Mouse (Mus musculus): ENCODE results near the gene Ccdc167. TPM values are rescaled to one million over a fixed set of nuclear protein-coding genes. Genes with fewer than 3 reads are reported as not detected.

The Ccdc167 gene
- polyA plus RNA-seq (2014; fragmentation: Nextera tagmentation; extraction: Ambion mirVana): 13.8 and 15.2 TPM in 2 replicates

- ATAC-seq (replicated peaks; ENCODE audit: insufficient number of reproducible peaks, low FRiP score, low TSS enrichment, low read depth) (peak; percentile 88), DNase-seq (ENCODE audit: low spot score) (peak; percentile 98)
- Histone ChIP-seq H3K4me2 (ENCODE audit: low read depth, low read length) (peak within 1 kb of the TSS; percentile 51), H3K36me3 (replicated peaks; ENCODE audit: control insufficient read depth, insufficient read depth, low read depth, low read length) (no peaks in the 10 kb centered on the region), H3K27ac (replicated peaks; ENCODE audit: low read depth, low read length) (no peak within 1 kb of the TSS), H3K9ac (replicated peaks; ENCODE audit: low read length) (peak within 1 kb of the TSS; percentile 58), H3K27me3 (ENCODE audit: control insufficient read depth, insufficient read depth, low read length) (no peaks in the 10 kb centered on the region), H3K4me1 (ENCODE audit: control insufficient read depth, insufficient read depth, low read length) (no peaks in the 10 kb centered on the region), H3K9me3 (replicated peaks; ENCODE audit: control insufficient read depth, low read length) (no peaks in the 10 kb centered on the region), H3K4me3 (ENCODE audit: low read depth, low read length) (peak within 1 kb of the TSS; percentile 31)
- WGBS: 6% methylated on average over 41 of the region's 41 CpGs
Measured at GRCm38 (mm10) chr17:29716732-29717445, at the start of gene Ccdc167. Gene Ccdc167, minus strand, starts transcription at chr17:29717044.

GRCm38 (mm10) chr17:29765380-29765779, 48.5 kb upstream of the Ccdc167 start:
- ATAC-seq (replicated peaks; ENCODE audit: insufficient number of reproducible peaks, low FRiP score, low TSS enrichment, low read depth) (no peak), DNase-seq (ENCODE audit: low spot score) (no peak)
- Histone ChIP-seq H3K27me3 (ENCODE audit: control insufficient read depth, insufficient read depth, low read length) (no peaks in the 10 kb centered on the region), H3K4me1 (ENCODE audit: control insufficient read depth, insufficient read depth, low read length) (no peaks in the 10 kb centered on the region), H3K9me3 (replicated peaks; ENCODE audit: control insufficient read depth, low read length) (no peaks in the 10 kb centered on the region), H3K36me3 (replicated peaks; ENCODE audit: control insufficient read depth, insufficient read depth, low read depth, low read length) (no peaks in the 10 kb centered on the region), H3K9ac (replicated peaks; ENCODE audit: low read length) (no peak overlapping the region), H3K4me2 (ENCODE audit: low read depth, low read length) (no peak overlapping the region), H3K27ac (replicated peaks; ENCODE audit: low read depth, low read length) (no peak overlapping the region), H3K4me3 (ENCODE audit: low read depth, low read length) (no peak overlapping the region)
- 79% methylated on average over 9 of the region's 9 CpGs for WGBS

GRCm38 (mm10) chr17:29762551-29762950, 45.7 kb upstream of the Ccdc167 start:
- no peaks in the 10 kb centered on the region for H3K36me3 ChIP-seq (replicated peaks; ENCODE audit: control insufficient read depth, insufficient read depth, low read depth, low read length)
- DNase-seq (ENCODE audit: low spot score): peak; percentile 65
- H3K27ac ChIP-seq (replicated peaks; ENCODE audit: low read depth, low read length): no peak overlapping the region
- H3K9me3 ChIP-seq (replicated peaks; ENCODE audit: control insufficient read depth, low read length): no peaks in the 10 kb centered on the region
- H3K27me3 ChIP-seq (ENCODE audit: control insufficient read depth, insufficient read depth, low read length): no peaks in the 10 kb centered on the region
- no peak overlapping the region for H3K4me2 ChIP-seq (ENCODE audit: low read depth, low read length)
- no peak overlapping the region for H3K9ac ChIP-seq (replicated peaks; ENCODE audit: low read length)
- ATAC-seq (replicated peaks; ENCODE audit: insufficient number of reproducible peaks, low FRiP score, low TSS enrichment, low read depth): no peak
- WGBS: 71% methylated on average over 8 of the region's 8 CpGs
- no peak overlapping the region for H3K4me3 ChIP-seq (ENCODE audit: low read depth, low read length)
- no peaks in the 10 kb centered on the region for H3K4me1 ChIP-seq (ENCODE audit: control insufficient read depth, insufficient read depth, low read length)

- H3K9me3 ChIP-seq (replicated peaks; ENCODE audit: control insufficient read depth, low read length): no peaks in the 10 kb centered on the region
- H3K4me2 ChIP-seq (ENCODE audit: low read depth, low read length): no peak overlapping the region
- H3K4me3 ChIP-seq (ENCODE audit: low read depth, low read length): no peak overlapping the region
- DNase-seq (ENCODE audit: low spot score): no peak
- WGBS: 73% methylated on average over 9 of the region's 9 CpGs
- no peak overlapping the region for H3K9ac ChIP-seq (replicated peaks; ENCODE audit: low read length)
- H3K27me3 ChIP-seq (ENCODE audit: control insufficient read depth, insufficient read depth, low read length): no peaks in the 10 kb centered on the region
- H3K4me1 ChIP-seq (ENCODE audit: control insufficient read depth, insufficient read depth, low read length): no peaks in the 10 kb centered on the region
- no peak for ATAC-seq (replicated peaks; ENCODE audit: insufficient number of reproducible peaks, low FRiP score, low TSS enrichment, low read depth)
- no peak overlapping the region for H3K27ac ChIP-seq (replicated peaks; ENCODE audit: low read depth, low read length)
- no peaks in the 10 kb centered on the region for H3K36me3 ChIP-seq (replicated peaks; ENCODE audit: control insufficient read depth, insufficient read depth, low read depth, low read length)
Measured at GRCm38 (mm10) chr17:29761938-29762337, 45.1 kb upstream of the Ccdc167 start.

GRCm38 (mm10) chr17:29760404-29761375, 43.8 kb upstream of the Ccdc167 start:
- Histone ChIP-seq H3K9me3 (replicated peaks; ENCODE audit: control insufficient read depth, low read length) (no peaks in the 10 kb centered on the region), H3K36me3 (replicated peaks; ENCODE audit: control insufficient read depth, insufficient read depth, low read depth, low read length) (no peaks in the 10 kb centered on the region), H3K4me3 (ENCODE audit: low read depth, low read length) (no peak overlapping the region), H3K4me1 (ENCODE audit: control insufficient read depth, insufficient read depth, low read length) (no peaks in the 10 kb centered on the region), H3K27ac (replicated peaks; ENCODE audit: low read depth, low read length) (no peak overlapping the region), H3K27me3 (ENCODE audit: control insufficient read depth, insufficient read depth, low read length) (no peaks in the 10 kb centered on the region), H3K9ac (replicated peaks; ENCODE audit: low read length) (no peak overlapping the region), H3K4me2 (ENCODE audit: low read depth, low read length) (no peak overlapping the region)
- ATAC-seq (replicated peaks; ENCODE audit: insufficient number of reproducible peaks, low FRiP score, low TSS enrichment, low read depth) (no peak), DNase-seq (ENCODE audit: low spot score) (no peak)
- WGBS: 87% methylated on average over 20 of the region's 21 CpGs

- no peak overlapping the region for H3K4me3 ChIP-seq (ENCODE audit: low read depth, low read length)
- H3K4me2 ChIP-seq (ENCODE audit: low read depth, low read length): no peak overlapping the region
- H3K4me1 ChIP-seq (ENCODE audit: control insufficient read depth, insufficient read depth, low read length): no peaks in the 10 kb centered on the region
- H3K27ac ChIP-seq (replicated peaks; ENCODE audit: low read depth, low read length): no peak overlapping the region
- no peak overlapping the region for H3K9ac ChIP-seq (replicated peaks; ENCODE audit: low read length)
- DNase-seq (ENCODE audit: low spot score) (no peak), ATAC-seq (replicated peaks; ENCODE audit: insufficient number of reproducible peaks, low FRiP score, low TSS enrichment, low read depth) (no peak)
- H3K9me3 ChIP-seq (replicated peaks; ENCODE audit: control insufficient read depth, low read length): no peaks in the 10 kb centered on the region
- WGBS: 86% methylated on average over 19 of the region's 19 CpGs
- H3K36me3 ChIP-seq (replicated peaks; ENCODE audit: control insufficient read depth, insufficient read depth, low read depth, low read length): no peaks in the 10 kb centered on the region
- no peaks in the 10 kb centered on the region for H3K27me3 ChIP-seq (ENCODE audit: control insufficient read depth, insufficient read depth, low read length)
Measured at GRCm38 (mm10) chr17:29759963-29760362, 43.1 kb upstream of the Ccdc167 start.

GRCm38 (mm10) chr17:29756381-29756780, 39.5 kb upstream of the Ccdc167 start:
- ATAC-seq (replicated peaks; ENCODE audit: insufficient number of reproducible peaks, low FRiP score, low TSS enrichment, low read depth) (no peak), DNase-seq (ENCODE audit: low spot score) (no peak)
- H3K9ac ChIP-seq (replicated peaks; ENCODE audit: low read length): no peak overlapping the region
- no peaks in the 10 kb centered on the region for H3K4me1 ChIP-seq (ENCODE audit: control insufficient read depth, insufficient read depth, low read length)
- H3K36me3 ChIP-seq (replicated peaks; ENCODE audit: control insufficient read depth, insufficient read depth, low read depth, low read length): no peaks in the 10 kb centered on the region
- 89% methylated on average over 10 of the region's 10 CpGs for WGBS
- no peak overlapping the region for H3K4me2 ChIP-seq (ENCODE audit: low read depth, low read length)
- H3K27me3 ChIP-seq (ENCODE audit: control insufficient read depth, insufficient read depth, low read length): no peaks in the 10 kb centered on the region
- no peak overlapping the region for H3K4me3 ChIP-seq (ENCODE audit: low read depth, low read length)
- H3K27ac ChIP-seq (replicated peaks; ENCODE audit: low read depth, low read length): no peak overlapping the region
- no peaks in the 10 kb centered on the region for H3K9me3 ChIP-seq (replicated peaks; ENCODE audit: control insufficient read depth, low read length)

GRCm38 (mm10) chr17:29754510-29754909, 37.7 kb upstream of the Ccdc167 start:
- Histone ChIP-seq H3K9me3 (replicated peaks; ENCODE audit: control insufficient read depth, low read length) (no peaks in the 10 kb centered on the region), H3K4me3 (ENCODE audit: low read depth, low read length) (no peak overlapping the region), H3K27me3 (ENCODE audit: control insufficient read depth, insufficient read depth, low read length) (no peaks in the 10 kb centered on the region), H3K36me3 (replicated peaks; ENCODE audit: control insufficient read depth, insufficient read depth, low read depth, low read length) (no peaks in the 10 kb centered on the region), H3K9ac (replicated peaks; ENCODE audit: low read length) (0 out of 2 replicates have a peak overlapping the region, but pooled peaks have one; percentile 25), H3K27ac (replicated peaks; ENCODE audit: low read depth, low read length) (no peak overlapping the region), H3K4me1 (ENCODE audit: control insufficient read depth, insufficient read depth, low read length) (0 out of 2 replicates have a peak, but pooled peaks cover 2% of the 10 kb centered on the region), H3K4me2 (ENCODE audit: low read depth, low read length) (no peak overlapping the region)
- 48% methylated on average over 4 of the region's 4 CpGs for WGBS
- ATAC-seq (replicated peaks; ENCODE audit: insufficient number of reproducible peaks, low FRiP score, low TSS enrichment, low read depth) (no peak), DNase-seq (ENCODE audit: low spot score) (no peak)

Data from embryonic facial prominence, embryonic 11.5 days (tissue).